Mouse (Mus musculus): ENCODE data around the gene Gm13420.

Gene Gm13420

DNA sequence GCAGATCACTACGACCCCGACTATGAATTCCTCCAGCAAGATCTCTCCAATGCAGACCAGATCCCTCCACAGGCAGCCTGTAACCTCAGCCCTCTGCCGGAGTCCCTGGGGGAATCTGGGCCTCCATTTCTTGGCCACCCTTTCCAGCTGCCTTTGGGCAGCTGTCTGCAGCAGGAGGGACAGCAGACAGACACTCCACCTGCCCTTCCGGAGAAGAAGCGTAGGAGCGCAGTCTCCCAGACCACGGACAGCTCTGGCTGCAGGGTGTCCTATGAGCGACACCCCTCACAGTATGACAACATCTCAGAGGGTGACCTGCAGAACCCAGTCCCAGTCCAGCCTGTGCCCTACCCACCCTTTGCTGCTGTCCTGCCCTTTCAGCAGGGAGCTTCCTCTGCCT is 49.3 kb downstream of the Gm13420 start:
- DNase-seq (ENCODE audit: extremely low spot score, low spot score), result no peak

DNA sequence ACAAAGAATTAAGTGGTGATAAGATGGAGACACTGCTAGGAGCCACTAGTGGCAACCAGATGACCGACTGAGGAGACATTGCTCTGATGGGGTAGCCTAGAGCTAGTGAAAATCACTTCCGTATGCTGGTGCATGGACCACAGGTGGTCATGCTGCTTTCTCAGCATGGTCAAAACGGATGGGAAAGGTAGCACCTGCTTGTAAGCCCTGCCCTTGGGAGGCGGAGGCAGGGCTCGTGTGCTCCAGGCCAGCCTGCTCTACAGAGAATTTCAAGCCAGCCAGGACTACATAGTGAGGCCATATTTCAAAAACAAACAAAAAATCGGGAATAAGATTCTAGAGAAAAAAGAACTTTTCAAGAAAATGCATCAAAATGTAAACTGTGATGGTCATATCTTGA is 50.1 kb downstream of the Gm13420 start:
- no peak for DNase-seq (ENCODE audit: extremely low spot score, low spot score)

DNA sequence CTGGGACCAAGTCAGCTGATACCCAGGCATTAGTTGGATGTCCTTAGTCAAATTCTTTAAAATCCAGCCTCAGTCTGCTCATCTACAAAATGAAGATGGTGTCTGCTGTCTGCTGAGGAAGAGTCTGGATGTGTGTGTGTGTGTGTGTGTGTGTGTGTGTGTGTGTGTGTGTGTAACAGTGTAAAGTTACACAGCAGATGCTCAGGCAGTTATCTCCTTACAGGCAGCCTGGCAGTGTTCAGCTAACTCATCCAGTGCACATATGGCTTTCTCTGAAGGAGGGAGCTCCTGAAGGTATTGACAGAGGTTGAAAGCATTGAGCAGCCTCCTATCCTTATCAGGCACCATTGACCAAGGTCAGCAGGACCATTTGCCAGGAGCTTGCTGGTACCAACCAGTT is 50.6 kb downstream of the Gm13420 start:
- no peak for DNase-seq (ENCODE audit: extremely low spot score, low spot score)

DNA sequence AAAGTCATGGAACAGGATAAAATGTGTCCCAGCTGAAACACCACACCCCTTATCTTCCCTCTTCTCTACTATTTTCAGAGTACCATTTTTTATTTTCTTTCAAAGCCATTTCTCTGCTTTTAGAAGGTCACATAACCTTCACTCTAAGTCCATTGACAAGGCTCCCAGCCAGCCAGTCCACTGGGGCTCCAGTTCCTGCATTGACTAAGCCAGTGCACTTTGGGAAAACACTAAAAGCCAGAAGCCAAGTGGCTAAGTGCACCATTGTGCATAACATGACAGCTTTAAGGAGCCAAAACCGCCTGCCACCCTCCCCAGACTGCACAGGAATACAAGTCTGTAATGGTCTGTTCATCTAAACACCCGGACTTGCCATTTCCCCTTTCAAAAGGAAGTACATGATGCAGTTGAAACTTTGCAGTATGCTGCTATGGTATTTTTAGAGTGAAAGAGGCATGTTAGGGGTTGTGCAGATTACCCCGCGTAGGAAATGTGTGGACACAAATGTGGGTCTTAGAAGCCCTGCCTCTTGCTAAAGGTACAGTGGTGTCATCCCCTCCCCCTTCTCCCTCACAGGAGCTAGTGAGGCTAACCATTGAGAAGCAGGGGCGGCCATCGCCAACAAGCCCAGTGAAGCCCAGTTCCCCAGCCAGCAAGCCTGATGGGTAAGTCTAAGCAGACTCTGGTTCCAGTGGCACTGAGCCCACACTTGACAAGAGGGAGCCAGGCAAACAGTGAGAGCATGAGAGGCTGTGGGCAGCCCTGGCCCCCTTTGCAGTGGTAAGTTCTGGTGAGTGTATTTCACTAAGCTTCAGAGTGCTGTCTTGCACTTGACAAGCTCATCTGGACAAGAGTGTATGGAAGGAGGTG is 52.8 kb downstream of the Gm13420 start:
- no peak for DNase-seq (ENCODE audit: extremely low spot score, low spot score)

DNA sequence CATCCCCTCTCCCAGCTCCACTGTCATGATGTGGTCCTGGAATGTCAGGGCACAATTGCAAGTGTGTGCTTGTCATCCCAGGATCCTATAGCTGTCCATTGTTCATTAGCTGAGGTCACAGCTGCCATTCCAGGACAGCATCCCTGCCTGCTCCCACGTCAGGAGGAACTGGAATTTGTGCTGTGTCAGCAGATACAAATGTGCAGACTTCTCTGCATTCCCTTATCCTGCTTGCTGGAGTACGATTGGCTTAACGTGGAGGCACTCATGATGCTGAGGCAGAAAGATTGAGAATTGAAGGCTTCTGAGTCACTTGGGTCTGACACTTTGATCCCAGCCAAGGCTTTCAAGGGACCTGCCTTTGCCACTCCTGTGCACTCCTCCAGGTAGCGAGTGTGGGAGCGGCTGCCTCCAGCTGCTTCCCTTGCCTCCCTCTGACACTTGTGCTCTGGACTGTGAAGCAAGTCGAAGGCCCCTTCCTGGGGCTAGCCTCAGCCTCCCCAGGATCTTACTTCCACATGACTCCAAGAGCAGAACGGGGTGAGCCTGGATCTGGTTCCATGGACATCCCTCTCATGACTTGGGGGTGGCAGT is 55.2 kb downstream of the Gm13420 start:
- DNase-seq (ENCODE audit: extremely low spot score, low spot score), result no peak
